Mouse (Mus musculus) embryo, embryonic 11.5 days (tissue): Measurements from ENCODE around the gene Neurod1.

Experiments used
- DNase-seq: peaks from one replicate; pipeline ENCODE4 v3.0.0-alpha.2; 2012; ENCODE audit warnings: low read depth, low spot score

Neurod1 gene

GRCm38 (mm10) chr2:79456575-79457349, at the start of gene Neurod1, which contains the start of gene Cerkl:
Gene Neurod1, minus strand, starts transcription at chr2:79456751.
Gene Cerkl, minus strand, starts transcription at chr2:79456785.
- DNase-seq, result peak; percentile 59

GRCm38 (mm10) chr2:79498990-79499755, 42.6 kb upstream of the Neurod1 start:
- DNase-seq, result peak; percentile 60

DNA sequence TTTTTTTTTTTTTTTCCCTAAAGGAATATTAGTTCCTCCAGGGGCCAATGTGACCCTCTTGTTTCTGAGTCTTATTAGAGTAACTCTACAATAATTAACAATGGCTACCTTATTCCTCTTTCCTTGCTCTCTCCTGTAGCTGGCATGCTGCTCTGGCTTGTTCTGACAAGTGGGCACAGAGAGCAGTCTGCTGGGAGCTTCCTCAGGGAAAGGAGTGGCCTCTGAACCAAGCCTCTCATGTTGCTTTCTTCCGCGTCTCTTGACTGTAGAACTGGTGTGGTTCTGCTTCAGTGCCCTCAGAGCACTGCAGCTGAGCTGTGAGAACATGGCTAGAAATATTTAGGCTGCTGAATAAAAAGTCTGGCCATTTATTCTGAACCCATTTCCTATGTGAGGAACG, 28.6 kb upstream of the Neurod1 start:
- DNase-seq, result no peak

DNA sequence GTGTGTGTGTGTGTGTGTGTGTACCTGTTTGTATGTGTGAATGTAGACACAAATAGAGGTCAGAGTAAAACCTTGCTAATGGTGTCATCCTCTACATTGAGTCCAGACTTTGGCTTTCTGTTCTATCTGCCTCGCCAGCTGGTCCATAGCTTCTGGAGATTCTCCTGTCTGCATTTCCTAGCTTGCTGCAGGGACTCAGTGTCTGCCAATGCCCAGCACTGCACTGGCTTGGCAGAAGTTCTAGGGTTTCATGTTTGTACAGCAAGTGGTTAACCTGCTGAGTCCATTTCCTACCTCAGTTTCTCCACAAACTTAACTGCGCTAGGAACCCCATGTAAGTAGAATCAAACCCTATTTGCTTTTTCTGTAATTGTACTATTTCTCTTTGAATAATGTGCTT, 26.0 kb upstream of the Neurod1 start:
- no peak for DNase-seq

DNA sequence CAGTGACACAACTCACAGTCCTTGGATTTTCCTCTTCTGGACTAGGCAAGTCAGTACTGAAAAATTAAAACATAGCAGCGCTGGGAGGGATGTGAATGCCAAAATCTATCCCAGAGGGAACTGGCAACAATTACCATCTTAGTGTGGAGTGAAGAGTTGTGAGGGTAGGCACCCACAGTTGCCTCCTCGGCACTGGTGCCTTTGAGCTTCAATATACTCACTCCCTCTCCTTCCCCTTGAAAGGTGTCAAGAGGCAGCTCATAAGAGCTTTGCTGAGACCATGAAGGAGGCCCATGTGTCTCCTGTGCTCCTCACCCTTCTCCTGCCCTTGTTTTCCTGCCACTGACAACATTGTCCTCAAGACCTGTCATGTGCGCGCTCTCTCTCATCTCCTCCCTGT, 5.9 kb upstream of the Neurod1 start:
- no peak for DNase-seq

- no peak for DNase-seq
These were observed 5.3 kb upstream of the Neurod1 start for GRCm38 (mm10) chr2:79461861-79462260.

DNA sequence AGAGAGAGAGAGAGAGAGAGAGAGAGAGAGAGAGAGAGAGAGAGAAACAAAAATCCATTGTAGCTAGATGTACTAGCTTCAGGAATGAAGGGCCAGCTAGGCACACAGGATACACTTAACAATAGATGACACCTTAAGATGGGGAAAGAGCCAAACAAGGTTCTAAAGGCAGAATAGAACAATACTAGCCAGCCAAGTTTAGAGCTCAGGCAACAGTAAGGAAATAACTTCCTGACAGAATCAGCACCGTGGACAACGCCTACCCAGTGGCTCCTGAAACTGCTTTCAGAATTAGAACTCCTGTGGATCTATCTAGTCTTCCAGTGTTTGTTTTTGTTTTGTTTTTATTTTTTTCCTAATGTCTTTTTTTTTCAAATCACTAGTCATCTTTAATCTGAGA, 4.0 kb upstream of the Neurod1 start:
- DNase-seq, result peak; percentile 39

GRCm38 (mm10) chr2:79460107-79460506, 3.6 kb upstream of the Neurod1 start:
- no peak for DNase-seq

DNA sequence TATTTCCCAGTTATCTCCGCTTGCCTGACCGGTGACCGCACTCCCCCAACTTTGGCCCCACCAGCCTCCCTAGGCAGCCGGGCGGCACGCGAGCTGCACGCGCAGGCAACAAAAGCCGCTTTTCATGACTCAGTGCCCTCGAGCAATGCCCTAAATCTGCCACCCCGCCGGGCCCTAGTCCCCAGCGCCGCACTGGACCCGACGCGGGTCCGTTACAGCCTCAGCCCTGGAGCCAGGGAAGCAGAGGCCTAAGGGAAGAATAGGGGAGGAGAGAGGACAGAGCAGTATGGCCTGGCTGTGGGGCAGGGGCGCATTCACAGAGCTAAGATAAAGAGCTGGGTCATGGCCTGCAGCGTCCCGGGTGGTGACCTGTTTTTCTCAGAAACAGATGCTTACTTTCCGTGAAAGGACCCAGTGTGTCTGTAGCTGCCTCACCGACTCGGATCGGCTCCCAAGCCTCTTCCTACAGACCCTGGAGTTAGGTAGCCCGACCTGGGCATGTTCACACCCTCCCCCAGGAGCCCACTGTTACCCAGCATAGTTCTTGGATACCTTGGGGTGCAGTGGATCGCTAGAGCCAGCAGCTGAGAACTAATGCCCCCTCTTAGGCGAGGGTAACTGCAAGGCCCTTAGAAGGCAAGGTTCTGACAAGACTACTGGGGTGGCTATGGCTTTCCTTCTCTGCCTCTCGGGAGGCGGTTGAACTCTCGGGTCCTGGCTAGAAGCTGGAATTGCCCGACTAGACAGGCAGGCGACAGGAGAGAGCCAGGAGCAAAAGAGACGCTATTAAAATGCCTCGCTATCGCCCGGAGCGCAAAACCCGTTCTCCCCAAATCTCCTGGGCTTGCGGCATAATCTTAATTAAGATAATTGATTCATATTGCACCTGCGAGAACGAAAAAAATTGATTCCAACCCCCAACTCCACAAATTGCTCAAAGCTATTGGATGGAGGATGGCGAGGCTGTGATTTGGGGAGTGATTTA, 2.8 kb upstream of the Neurod1 start:
- DNase-seq, result no peak

- DNase-seq, result no peak
These were observed 1.4 kb upstream of the Neurod1 start for GRCm38 (mm10) chr2:79457932-79458331.

DNA sequence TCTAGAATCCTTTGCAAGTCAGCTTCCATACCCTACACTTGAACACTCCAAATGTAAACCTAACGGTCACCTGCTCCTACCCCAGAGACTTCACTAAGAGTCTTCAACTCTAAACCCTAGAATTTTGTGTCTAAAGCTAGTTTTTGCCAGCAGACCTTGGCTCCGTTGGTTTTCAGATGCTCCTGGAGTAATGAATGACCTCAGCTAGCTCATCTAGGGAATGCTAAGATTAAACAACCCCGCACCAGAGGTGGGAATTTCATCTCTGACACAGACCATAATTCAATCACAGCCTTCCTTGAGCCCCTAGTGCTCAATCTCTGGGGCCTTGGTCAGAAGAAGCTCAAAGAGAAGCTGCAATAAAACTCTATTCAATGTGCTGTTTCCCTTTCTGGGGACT, 883 bp upstream of the Neurod1 start:
- DNase-seq, result no peak

GRCm38 (mm10) chr2:79455646-79456045, 905 bp downstream of the Neurod1 start:
- no peak for DNase-seq

DNA sequence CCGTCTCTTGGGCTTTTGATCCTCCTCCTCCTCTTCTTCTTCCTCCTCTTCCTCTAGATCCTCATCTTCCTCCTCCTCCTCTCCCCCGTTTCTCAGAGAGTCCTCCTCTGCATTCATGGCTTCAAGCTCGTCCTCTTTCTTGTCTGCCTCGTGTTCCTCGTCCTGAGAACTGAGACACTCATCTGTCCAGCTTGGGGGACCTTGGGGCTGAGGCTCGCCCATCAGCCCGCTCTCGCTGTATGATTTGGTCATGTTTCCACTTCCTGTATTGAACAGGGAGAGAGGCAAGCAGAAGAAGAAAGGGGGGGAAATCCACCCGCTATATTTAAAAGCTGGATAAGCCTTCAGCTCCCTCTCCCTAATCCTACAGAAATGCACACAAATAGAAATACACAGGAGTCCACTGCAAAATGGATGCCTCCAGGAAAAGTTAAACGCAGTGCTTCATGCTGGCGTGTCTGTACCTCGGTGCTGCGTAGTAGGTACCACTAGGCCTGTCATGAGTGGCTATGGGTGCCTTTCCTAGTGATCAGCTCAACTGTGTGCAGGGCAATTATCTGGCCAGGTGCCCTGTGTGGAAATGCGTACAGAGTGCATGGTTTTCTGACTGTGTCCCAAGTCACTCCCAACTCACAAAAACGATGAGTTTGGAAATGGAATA, 1.6 kb downstream of the Neurod1 start:
- DNase-seq, result no peak

DNA sequence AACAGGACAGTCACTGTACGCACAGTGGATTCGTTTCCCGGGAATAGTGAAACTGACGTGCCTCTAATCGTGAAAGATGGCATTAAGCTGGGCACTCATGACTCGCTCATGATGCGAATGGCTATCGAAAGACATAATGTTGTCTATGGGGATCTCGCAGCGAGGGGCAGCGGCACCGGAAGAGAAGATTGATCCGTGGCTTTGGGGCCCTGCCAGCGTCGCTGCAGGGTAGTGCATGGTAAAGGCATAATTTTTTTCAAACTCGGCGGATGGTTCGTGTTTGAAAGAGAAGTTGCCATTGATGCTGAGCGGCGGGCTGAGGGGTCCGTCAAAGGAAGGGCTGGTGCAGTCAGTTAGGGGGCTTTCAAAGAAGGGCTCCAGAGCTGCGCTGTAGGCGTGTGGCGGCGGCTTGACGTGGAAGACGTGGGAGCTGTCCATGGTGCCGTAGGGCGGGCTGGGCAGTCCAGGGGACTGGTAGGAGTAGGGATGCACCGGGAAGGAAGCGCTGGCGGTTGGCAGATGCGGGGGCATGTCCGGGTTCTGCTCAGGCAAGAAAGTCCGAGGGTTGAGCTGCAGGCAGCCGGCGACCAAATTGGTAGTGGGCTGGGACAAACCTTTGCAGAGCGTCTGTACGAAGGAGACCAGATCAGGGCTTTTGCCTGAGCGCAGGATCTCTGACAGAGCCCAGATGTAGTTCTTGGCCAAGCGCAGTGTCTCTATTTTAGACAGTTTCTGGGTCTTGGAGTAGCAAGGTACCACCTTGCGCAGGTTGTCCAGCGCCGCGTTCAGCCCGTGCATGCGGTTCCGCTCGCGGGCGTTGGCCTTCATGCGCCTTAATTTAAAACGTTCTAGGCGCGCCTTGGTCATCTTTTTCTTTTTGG, 2.4 kb downstream of the Neurod1 start:
- peak; percentile 71 for DNase-seq

DNA sequence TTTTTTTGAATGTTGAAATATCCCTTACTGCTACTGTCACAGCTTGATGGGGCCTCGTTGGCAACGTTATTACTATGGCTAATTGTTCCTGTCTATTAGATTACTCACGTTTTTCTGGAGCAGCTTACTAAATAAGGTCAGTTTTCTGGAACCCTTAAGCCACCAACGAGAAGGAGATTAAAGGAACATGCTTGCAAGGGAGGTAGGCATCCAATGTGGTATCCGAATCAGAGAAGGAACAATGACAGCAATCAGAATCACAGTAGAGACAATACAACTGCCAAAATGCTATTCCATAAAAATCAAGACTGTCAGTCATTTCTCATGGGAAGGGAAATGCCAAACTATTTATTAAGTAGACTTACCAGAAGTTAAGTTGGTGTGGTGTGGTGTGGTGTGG, 5.1 kb downstream of the Neurod1 start:
- DNase-seq, result no peak

GRCm38 (mm10) chr2:79450684-79451394, 5.7 kb downstream of the Neurod1 start:
- DNase-seq, result no peak

DNA sequence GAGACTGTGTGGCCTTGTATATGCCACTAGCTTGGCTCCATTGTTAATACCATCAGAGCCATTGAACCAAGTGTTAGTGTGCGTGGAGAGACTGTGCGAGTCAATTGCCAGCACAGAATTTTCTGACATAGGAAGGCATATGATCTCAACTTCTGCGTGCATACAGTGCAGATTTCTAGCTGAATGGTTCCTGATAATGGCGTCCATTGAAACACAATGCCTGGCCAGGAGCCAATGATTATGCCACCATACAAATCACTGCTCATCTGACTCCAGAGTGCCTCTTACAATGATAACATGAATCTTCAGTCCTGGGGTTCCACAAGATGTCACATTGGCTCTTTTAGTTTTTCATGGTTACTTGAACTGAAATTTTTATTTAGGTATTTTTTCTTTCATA, 7.2 kb downstream of the Neurod1 start:
- DNase-seq, result no peak

DNA sequence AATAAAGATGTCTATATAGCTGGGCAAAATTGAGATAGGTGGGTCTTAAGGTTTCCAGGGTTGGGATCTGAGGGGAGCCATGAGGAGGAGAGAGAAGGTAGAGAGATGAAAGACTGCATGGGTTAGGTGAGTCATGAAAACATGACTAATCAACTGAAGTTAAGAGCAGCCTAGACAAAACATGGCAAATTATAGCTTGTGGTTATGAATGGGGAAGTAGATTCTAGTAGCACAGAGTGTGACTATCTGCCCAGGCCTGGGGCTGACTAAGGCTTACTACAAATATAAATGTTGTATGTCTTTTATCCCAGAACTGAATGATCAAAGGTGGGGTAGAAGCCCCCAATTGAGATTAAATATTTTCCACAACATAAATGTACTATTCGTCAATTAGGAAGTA, 9.4 kb downstream of the Neurod1 start:
- no peak for DNase-seq

GRCm38 (mm10) chr2:79443861-79444620, 12.5 kb downstream of the Neurod1 start:
- DNase-seq, result no peak
